Mouse (Mus musculus) adrenal gland (tissue): ENCODE results near the gene Asna1.

Experiments used
- intact Hi-C: fragments of 180-260 bp; cut with DNase I; formaldehyde crosslinking; loops from one replicate; pipeline ENCODE4 v1.15.1; 2025

Asna1 gene

DNA sequence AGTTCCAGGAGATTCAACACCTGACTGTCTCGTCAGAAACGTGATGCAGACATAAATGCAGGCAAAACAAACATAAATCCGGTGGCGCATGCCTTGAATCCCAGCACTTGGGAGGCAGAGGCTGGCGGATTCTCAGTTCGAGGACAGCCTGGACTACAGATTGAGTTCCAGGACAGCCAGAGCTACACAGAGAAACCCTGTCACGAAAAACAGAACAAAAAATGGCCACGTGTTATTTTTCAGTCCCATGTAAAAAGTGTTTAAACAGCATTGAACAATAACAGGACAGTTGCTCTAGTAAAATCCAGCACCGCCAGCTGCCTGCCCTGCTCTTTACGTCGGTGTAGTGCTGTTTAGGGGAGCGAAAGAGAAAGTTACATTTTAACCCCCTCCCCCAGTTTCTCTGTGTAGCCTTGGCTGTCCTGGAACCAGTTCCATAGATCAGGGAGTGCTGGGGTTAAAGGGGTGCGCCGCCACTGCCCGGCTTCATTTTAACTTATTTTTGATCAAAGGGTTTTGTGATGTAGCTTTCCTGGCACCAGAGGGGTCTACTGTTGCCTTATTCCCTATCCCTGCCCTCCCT is 10.7 kb upstream of the Asna1 start:
- intact Hi-C loops: loop anchor here (5.0 kb wide), 1 partner anchor 36 kb away; the partner anchor contains the start of gene Dhps

DNA sequence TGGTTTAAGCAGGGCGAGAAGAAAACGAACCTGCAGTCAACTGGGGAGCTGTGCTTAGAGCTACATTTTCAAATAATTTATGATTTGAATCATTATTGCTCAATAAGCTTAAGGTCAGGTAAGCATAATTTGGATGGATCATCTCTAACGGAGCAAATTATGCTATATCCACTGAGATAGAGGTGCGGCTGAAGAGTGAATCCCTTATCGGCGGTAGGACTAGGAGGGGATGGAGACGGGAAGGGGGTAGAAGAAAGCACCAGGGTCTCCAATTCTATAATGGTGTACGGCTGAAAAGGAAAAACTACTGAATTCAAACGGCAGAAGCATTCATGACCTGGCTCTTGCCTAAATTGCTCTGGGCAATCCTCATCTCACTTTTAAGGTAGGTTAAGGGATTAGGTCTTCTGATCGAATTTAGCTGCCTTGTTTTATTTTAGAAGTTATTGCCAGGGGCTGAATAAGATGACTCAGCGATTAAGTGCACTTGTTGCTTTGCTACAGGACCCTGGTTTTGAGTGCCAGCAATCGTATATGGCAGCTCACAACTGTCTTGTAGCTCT is 10.2 kb upstream of the Asna1 start:
- intact Hi-C loops: loop anchor here (5.0 kb wide), 1 partner anchor 37 kb away; the partner anchor contains the start of gene Dhps

DNA sequence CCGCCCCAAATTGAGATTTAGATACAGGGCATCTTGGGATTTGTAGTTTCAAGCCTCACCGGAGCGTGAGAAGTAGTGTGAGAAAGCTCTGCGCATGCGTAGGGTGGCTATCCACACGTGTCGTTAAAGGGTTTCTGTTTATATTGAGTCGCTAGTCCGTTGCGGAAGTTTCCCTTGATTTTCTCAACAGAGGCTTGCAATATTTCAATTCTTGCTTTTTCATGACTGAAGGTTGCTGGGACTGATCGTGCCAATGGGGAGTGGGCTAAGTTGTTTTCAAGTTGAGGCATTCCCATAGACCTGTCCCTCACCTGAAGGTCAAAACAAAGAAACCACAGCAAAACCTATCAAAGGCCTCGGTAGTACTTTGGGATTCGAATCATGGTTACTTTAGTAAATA is 9.7 kb upstream of the Asna1 start:
- intact Hi-C loops: loop anchor here (5.0 kb wide), 1 partner anchor 38 kb away; the partner anchor contains the start of gene Dhps

DNA sequence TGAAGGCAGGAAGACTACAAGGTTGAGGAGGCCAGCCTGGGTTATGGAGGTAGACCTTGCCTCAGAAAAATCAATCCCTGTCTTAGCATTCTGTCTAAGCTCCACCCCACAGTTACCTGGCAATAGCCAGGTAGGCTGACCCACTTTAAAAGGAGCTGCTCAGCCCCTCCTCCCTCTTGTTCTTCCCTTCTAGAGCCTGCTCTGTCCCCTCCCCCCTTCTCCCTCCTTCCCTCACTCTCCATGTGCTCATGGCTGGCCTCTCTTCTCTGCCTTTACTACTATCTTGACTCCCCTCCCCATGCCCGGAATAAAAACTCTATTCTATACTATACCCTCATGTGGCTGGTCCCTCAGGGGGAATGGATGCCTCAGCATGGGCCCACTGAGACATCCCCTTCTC is 8.8 kb upstream of the Asna1 start:
- intact Hi-C loops: no loop called here

DNA sequence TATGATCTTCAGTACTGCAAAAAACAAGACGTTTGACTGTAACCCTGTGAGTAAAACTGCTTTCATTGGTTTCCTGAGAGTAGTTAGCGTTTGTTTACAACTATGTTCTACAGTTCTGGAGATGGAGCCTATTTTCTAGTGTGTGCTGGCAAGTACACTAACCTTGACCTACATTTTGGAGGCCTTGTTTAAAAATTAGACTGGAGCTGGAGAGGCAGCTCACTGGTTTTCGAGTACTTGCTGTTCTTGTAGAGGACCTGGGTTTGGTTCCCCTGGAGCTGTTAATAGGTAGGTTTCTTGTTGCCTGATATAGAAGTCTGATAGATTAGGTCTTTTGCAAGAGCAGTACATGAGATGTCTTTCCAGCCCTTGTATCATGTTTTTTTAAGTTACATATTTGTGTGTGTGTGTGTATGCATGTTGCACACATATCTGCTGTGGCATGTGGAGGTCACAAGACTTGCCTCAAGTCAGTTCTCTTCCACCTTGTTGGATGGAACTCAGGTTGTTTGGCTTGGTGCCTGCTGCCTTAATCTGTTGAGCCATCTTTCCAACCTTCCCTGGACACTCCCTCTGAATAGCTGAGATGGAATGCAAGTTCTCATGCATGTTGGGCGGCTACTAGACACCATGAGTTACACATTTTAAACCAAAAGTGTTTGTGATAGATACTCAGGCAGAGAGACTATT is 7.7 kb upstream of the Asna1 start:
- intact Hi-C loops: no loop called here

DNA sequence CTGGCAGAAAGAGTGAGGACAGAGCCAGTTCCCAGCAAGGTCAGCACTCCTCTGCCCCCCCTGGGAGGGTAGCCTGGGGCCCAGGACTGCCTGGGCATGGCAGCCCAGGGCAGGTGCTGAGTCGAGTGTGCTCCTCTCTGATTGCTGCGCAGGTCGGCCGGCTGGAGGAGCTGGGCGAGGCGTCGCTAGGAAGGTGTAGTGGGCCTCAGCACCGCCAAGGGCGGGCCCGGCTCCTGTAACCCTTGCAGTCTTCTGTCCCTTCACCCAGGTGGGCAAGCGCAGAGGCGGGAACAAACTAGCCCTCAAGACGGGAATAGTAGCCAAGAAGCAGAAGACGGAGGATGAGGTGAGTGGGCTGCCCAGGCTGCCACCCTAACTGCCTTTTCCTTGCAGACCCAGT is 4.2 kb upstream of the Asna1 start:
- intact Hi-C loops: loop anchor here (5.0 kb wide), 1 partner anchor 52 kb away; the partner anchor contains the start of gene Junb

DNA sequence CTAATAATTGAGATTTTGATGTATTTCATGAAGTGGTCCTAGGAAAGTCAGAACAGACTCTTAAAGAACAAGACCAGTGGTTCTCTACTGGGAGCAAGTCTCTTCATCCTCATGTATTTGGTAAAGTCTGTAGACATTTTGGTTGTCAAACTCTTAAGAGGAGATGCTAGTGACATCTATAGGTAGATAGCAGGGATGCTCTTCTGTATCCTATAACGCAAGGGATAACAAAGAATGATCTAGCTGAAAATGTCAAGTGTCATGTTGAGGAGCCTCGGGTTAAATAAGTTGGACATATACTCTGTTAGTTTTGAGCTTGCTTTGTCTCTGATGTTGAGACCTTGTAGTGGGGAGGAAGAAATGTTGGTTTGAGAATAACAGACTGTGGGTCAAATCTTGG is 2.8 kb upstream of the Asna1 start:
- intact Hi-C loops: loop anchor here (5.0 kb wide), 1 partner anchor 51 kb away; the partner anchor contains the start of gene Junb

DNA sequence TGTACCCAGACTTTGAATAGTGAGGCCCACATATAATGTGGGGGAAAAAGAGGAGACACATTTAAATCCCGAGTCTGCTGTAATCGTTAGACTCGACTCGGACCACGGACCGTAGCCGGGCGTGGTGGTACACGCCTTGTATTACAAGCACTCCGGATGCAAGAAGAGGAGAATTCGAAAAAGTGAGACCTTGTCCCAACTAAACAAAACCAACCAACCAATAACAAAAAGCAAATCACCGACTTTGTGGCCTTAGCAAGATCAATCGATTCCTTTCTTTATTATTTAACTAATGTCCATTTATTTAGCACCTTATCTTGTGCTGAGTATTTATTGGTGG is 2.4 kb upstream of the Asna1 start:
- intact Hi-C loops: loop anchor here (5.0 kb wide), 1 partner anchor 50 kb away; the partner anchor contains the start of gene Junb

DNA sequence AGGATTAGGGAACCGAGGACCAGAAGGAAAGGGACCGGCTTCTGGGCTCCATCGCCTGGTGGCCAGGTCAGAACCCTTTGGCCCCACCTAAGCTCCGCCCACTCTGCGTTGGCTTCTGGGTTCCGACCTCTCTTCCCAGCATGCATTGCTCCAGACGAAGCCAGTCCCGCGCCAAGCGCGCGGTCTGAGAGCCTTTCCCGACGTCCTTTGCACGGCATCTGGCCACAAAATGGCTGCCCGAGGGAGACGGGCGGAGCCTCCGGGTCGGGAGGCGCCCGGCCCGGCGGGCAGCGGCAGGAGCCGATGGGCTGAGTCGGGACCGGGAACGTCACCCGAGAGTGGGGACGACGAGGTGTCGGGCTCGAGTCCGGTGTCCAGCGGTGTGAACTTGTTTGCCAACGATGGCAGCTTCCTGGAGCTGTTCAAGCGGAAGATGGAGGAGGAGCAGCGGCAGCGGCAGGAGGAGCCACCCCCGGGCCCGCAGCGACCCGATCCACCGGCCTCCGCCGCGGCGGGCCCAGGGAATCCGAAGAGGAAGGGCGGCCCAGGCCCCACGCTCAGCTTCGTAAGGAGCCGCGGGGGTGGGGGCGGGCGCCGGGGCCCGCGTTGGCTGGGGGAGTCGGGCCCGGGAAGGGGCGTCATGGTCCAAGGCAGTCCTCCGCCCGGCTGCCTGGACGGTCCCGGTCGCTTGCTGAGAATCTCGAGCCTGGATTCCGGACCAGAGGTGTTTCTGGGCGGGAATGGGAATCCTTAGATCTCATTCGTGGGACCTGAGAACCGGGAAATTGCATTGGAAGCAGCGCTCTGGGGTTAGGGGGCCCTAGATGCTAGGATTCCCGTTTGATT is 1.8 kb upstream of the Asna1 start, which contains the start of gene Trir:
TSS of gene Trir (plus strand) at position 154 of the 846 bp plus-strand sequence.
- intact Hi-C loops: loop anchor here (5.0 kb wide), 1 partner anchor 50 kb away; the partner anchor contains the start of gene Junb

DNA sequence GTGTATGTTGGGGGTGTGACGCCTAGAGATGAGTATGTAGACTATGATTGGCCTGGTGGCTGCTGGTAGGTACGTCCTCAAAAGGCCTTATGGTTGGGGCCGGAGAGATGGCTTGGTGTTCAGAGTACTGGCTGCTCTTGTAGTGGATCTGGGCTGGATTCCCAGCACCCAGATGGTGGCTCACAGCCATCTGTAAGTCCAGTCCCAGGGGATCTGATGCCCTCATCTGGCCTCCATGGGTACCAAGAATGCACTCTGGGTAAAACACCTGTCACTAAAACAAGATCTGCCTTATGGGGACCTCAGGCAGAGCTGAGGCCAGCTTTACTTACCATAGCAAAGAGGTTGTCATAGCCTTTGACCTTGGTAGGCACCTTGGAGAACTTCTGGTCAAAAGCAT is 1.2 kb downstream of the Asna1 start:
- intact Hi-C loops: no loop called here

DNA sequence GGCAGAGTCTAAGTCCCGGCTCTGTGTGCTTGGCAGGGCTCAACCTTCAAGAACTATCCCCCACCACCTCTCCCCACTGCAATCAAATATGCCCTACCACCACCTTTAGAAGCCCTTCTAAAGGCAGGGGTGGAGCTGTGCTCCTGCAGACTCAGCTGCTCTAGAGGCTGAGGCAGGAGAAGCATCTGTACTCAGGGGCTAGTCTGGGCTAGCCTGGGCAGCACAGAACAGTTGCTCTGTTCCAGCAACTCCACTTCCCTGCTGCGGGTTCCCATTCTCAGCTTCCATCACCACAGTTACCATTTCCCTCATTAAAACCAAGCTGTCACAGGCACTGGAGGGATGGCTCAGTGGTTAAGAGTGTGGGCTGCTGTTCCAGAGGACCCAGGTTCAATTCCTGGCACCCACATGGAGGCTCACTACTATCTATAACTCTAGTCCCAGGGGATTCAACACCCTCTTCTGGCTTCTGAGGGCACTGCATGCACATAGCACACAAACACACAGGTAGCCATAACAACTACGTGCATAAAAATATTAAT is 3.5 kb downstream of the Asna1 start:
- intact Hi-C loops: no loop called here

DNA sequence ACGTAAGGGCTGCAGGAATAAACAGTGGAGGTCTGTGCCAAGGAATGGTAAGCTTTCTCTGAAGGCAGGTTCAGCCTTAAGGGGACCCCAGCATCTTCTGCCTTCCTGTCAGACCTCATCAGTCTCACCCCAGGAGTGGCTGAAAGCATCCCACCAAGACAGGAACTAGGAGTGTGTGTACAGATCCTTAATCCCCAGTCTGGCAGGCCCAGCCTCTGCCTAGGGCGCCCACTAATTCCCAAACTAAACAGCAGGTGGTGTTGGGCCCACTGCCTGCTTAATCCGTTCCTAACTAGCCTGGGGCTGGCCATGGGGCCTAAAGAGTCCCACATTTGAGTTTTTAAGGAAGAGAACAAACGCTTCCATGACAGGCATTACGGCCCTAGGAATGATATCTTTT is 7.9 kb downstream of the Asna1 start:
- intact Hi-C loops: no loop called here

DNA sequence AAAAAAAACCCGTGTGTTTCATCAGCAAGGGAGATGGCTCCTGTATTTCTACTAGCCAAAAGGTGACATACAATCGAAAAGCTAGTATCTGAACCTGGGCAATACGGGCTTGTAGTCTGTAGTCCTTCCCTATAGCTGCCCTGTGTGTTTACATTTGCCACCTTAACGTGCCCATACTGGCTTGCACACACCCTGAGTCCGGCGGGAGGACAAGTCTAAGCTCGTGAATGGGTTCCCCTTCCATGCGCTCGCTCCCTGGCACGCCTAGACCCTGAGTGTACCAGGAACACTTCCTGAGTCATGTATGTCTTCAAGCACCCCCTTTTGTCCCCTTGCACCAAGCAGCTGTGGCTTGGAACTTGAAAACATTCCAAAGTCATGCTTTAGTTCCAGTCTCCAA is 8.4 kb downstream of the Asna1 start:
- intact Hi-C loops: no loop called here

DNA sequence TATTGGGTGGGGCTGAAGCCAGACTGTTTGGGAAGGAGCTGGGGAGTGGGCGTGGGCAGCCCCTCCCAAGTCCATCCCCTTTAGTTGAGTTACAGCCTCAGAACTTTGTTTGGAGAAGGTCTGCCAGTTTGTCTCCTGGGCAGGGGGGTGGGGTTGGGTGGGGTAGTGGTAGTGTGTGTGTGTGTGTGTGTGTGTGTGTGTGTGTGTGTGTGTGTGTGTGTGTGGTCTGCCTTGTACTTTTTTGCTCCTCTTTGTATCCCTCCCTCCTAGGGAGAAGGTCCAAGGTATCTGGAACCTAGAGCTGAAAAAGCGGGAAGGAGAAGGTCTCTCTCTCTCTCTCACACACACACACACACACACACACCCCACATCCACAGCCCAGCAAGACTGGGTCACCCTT is 10.7 kb downstream of the Asna1 start, which contains the start of gene Best2:
TSS of gene Best2 (minus strand) at position 101 of the 400 bp plus-strand sequence.
- intact Hi-C loops: no loop called here

DNA sequence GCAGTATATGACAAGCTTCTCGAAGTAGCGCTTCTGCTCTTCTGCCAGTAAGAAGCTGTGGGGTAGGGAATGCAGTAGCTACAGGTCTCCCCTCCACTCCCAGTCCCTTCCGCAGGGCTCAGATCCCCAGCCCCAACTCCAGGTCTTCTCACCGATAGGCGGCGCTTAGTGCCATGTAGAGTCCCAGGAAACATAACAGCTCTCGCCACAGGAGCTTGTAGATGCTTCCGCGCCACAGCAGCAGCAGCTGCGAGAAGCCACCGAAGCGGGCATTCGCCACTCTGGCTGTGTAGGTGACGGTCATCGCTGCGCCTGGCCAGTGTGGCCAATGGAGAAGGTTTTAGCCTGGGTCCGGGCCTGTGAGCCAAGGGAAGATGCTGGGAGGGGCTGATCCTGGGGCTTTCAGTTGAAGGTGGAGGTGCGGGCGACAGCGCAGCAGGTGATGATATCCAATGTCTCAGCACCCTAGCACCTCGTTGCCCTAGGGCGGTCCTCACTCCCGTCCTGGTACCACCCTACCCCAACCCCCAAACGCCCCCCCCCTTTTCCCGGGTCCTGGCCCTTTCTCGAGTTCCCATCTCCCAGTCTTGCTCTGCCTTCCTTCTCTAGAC is 11.7 kb downstream of the Asna1 start:
- intact Hi-C loops: no loop called here

DNA sequence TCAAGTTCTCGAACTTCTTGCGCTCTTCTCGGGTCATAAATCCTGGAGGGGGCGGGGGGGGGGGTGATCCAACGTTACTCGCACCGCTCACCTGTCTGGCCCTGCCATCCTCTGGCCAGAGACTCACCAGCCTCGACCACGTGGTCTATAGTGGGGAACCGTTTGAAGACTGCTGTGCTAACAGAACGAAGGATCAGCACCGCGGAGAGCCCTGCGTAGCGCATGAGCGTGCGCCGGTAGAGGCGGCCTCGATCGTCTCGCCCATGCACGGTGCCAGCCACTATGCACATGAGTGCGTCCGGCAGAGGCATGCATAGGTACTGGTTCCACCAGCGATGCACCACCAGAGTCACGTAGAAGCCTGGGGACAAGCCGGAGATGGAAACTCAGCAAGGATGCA is 13.8 kb downstream of the Asna1 start:
- intact Hi-C loops: no loop called here

DNA sequence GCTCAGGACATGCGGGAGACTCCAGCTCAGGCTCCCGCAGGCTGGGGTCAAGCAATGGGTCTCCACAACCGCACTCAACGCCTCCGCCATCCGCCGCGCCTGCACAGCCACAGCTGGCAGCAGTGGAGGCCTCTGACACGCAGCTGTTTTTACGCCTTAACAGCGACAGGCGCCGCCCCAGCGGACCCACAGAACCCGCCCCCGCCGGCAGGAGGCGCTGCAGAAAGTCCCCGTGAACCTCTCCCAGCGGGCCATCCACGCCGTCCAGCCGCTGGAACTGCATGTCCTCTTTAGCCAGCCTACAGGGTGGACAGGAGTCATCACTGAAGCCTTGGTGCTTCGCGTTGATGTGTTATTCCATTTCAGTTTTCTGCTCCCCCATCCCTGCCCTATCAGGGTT is 17.4 kb downstream of the Asna1 start:
- intact Hi-C loops: no loop called here

DNA sequence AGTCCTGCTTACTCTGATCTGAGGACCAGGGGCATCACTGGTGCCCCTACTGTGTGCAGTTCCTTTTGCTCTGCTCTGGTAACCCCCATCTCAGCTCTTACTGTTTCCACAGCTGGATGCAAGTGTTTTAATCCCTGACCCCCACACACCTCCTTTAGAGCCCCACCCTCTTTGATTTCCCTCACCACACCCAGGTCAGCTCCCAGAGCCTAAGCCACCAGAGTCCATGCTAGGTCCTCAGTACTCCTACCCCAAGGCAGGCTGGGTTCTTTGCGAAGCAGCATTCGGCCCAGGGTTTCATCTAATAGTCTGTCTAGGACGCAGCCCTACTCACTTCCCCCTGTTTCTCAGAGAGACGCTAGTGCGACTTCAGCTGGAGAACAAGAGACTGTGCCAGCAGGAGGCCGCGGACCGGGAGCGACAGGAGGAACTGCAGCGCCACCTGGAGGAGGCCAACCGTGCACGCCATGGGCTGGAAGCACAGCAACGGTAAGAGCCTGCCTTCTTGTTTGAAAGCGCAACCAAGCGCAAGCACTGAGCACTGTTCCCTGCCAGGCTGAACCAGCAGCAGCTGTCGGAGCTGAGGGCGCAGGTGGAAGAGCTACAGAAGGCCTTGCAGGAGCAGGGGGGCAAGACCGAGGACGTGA is 27.3 kb downstream of the Asna1 start:
- intact Hi-C loops: loop anchor here (5.0 kb wide), 1 partner anchor 70 kb away; no protein-coding TSS in a partner anchor

DNA sequence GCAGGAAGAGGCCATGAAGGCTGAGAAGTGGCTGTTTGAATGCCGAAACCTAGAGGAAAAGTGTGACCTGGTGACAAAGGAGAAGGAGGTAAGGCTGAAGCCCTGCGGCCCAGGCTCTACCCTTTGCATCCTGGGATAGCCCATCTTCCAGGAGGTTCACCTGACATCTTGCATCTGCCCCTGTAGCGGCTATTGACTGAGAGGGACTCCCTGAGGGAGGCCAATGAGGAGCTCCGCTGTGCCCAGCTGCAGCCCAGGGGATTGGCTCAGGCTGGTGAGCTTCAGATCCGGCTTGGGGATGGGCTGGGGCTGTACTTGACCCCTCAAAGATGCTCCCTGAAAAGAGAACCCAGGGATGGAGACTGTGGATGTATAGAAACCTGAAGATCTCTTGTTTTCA is 28.1 kb downstream of the Asna1 start:
- intact Hi-C loops: loop anchor here (5.0 kb wide), 1 partner anchor 70 kb away; no protein-coding TSS in a partner anchor

DNA sequence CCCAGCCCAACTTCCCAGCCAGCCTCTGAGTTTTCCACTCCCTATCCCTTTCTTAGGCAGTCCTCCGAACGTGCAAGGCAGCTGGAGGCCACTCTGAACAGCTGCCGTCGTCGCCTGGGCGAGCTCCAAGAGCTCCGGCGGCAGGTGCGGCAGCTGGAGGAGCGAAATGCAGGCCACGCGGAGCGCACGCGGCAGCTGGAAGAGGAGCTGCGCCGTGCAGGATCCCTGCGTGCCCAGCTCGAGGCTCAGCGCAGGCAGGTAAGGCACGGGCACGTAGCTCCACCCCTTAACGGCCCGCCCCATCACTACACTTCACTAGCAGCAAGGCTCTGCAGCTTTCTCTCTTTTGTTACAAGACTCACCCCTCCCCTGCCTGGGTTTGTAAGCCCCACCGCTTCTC is 29.4 kb downstream of the Asna1 start:
- intact Hi-C loops: loop anchor here (5.0 kb wide), 1 partner anchor 68 kb away; no protein-coding TSS in a partner anchor
